Mouse (Mus musculus) midbrain, embryonic 14.5 days (tissue): ENCODE measurements at regions not wholly inside any gene's neighbourhood (a gene's known extent, or its start where the extent isn't known, plus 50 kb on each side); places are given as distances from the start of the nearest gene placed in this dataset.

ENCODE experiments used
- ATAC-seq: fragments of 200-750 bp; cut with Nextera tagmentation; 2 replicates; pipeline ENCODE4 v1.8.0; 2017; ENCODE audit warnings: moderate number of reproducible peaks, moderate library complexity; ENCODE audit not compliant: low FRiP score, low TSS enrichment
- DNase-seq: peaks from one replicate; pipeline ENCODE4 v3.0.0-alpha.2; 2015
- H3K27ac ChIP-seq: fragments of 300-500 bp; sonication (generic); replicated peaks from 2 replicates; pipeline ENCODE4 v1.5.1; 2014; ENCODE audit warnings: mild to moderate bottlenecking, low read depth, low read length, moderate library complexity
- H3K27me3 ChIP-seq: fragments of 300-500 bp; sonication (generic); 2 replicates; pipeline ENCODE4 v1.6.1; 2014; ENCODE audit warnings: low read length, control low read depth, mixed read lengths; ENCODE audit not compliant: control insufficient read depth, insufficient read depth
- H3K36me3 ChIP-seq: fragments of 300-500 bp; sonication (generic); 2 replicates; pipeline ENCODE4 v1.6.1; 2014; ENCODE audit warnings: low read length, control low read depth; ENCODE audit not compliant: control insufficient read depth, insufficient read depth
- H3K4me1 ChIP-seq: fragments of 300-500 bp; sonication (generic); 2 replicates; pipeline ENCODE4 v1.6.1; 2014; ENCODE audit warnings: mild to moderate bottlenecking, antibody characterized with exemption, low read length, control low read depth; ENCODE audit not compliant: control insufficient read depth, insufficient read depth
- H3K4me2 ChIP-seq: fragments of 300-500 bp; sonication (generic); 2 replicates; pipeline ENCODE4 v1.6.1; 2014; ENCODE audit warnings: mild to moderate bottlenecking, low read length, moderate library complexity
- H3K4me3 ChIP-seq: fragments of 300-500 bp; sonication (generic); replicated peaks from 2 replicates; pipeline ENCODE4 v1.5.1; 2014; ENCODE audit warnings: low read depth, low read length
- H3K9ac ChIP-seq: fragments of 300-500 bp; sonication (generic); replicated peaks from 2 replicates; pipeline ENCODE4 v1.6.1; 2014; ENCODE audit warnings: mild to moderate bottlenecking, low read length, moderate library complexity
- H3K9me3 ChIP-seq: fragments of 300-500 bp; sonication (generic); 2 replicates; pipeline ENCODE4 v1.6.1; 2016; ENCODE audit warnings: low read length, control low read depth, mixed read lengths; ENCODE audit not compliant: control insufficient read depth
- WGBS: fragments of 180-500 bp; shearing (Covaris S2); extraction: QIAGEN DNeasy Blood & Tissue Kit; methylation state at CpG from one replicate; pipeline ENCODE4 v1.1.7; 2014; 5-methylcytosine and 5-hydroxymethylcytosine counted together

GRCm38 (mm10) chr17:94424811-94425210 is 325.0 kb downstream of the Mettl4 start:
- no peaks in the 10 kb centered on the region for H3K9me3 ChIP-seq
- no peaks in the 10 kb centered on the region for H3K4me1 ChIP-seq
- ATAC-seq (no peak), DNase-seq (peak; percentile 4)
- no peak overlapping the region for H3K9ac ChIP-seq
- WGBS = 66% methylated on average over 2 of the region's 2 CpGs
- H3K27me3 ChIP-seq = no peaks in the 10 kb centered on the region
- no peak overlapping the region for H3K4me3 ChIP-seq
- H3K27ac ChIP-seq = no peak overlapping the region
- H3K36me3 ChIP-seq = no peaks in the 10 kb centered on the region
- no peak overlapping the region for H3K4me2 ChIP-seq

- H3K27ac ChIP-seq = no peak overlapping the region
- H3K4me1 ChIP-seq = no peaks in the 10 kb centered on the region
- no peaks in the 10 kb centered on the region for H3K9me3 ChIP-seq
- no peak overlapping the region for H3K9ac ChIP-seq
- no peak overlapping the region for H3K4me3 ChIP-seq
- 56% methylated on average over 2 of the region's 2 CpGs for WGBS
- ATAC-seq (no peak), DNase-seq (peak; percentile 2)
- no peak overlapping the region for H3K4me2 ChIP-seq
- H3K36me3 ChIP-seq = no peaks in the 10 kb centered on the region
- H3K27me3 ChIP-seq = no peaks in the 10 kb centered on the region
These were observed 366.8 kb downstream of the Mettl4 start for GRCm38 (mm10) chr17:94382993-94383392.

- peak; percentile 21; the same call in 1 of the 2 replicates for ATAC-seq
These were observed 414.1 kb downstream of the Mettl4 start for GRCm38 (mm10) chr17:94335688-94336087.

GRCm38 (mm10) chr17:94326179-94326578 is 423.6 kb downstream of the Mettl4 start:
- H3K27ac ChIP-seq = no peak overlapping the region
- DNase-seq (no peak), ATAC-seq (no peak)
- no peaks in the 10 kb centered on the region for H3K9me3 ChIP-seq
- no peaks in the 10 kb centered on the region for H3K27me3 ChIP-seq
- WGBS = 62% methylated on average over 2 of the region's 2 CpGs
- H3K4me3 ChIP-seq = no peak overlapping the region
- H3K4me2 ChIP-seq = no peak overlapping the region
- H3K4me1 ChIP-seq = no peaks in the 10 kb centered on the region
- no peak overlapping the region for H3K9ac ChIP-seq
- H3K36me3 ChIP-seq = no peaks in the 10 kb centered on the region

More at GRCm38 (mm10) chr17:94335688-94336087, 414.1 kb downstream of the Mettl4 start:
- DNase-seq = no peak
- no peaks in the 10 kb centered on the region for H3K9me3 ChIP-seq
- no peaks in the 10 kb centered on the region for H3K27me3 ChIP-seq
- WGBS = 71% methylated on average over 2 of the region's 2 CpGs
- H3K4me2 ChIP-seq = no peak overlapping the region
- H3K4me1 ChIP-seq = no peaks in the 10 kb centered on the region
- H3K4me3 ChIP-seq = no peak overlapping the region
- H3K36me3 ChIP-seq = no peaks in the 10 kb centered on the region
- no peak overlapping the region for H3K9ac ChIP-seq
- no peak overlapping the region for H3K27ac ChIP-seq

GRCm38 (mm10) chr17:94291221-94291620 is 458.6 kb downstream of the Mettl4 start:
- no peaks in the 10 kb centered on the region for H3K9me3 ChIP-seq
- no peaks in the 10 kb centered on the region for H3K4me1 ChIP-seq
- DNase-seq (no peak), ATAC-seq (no peak)
- no peak overlapping the region for H3K4me3 ChIP-seq
- no peaks in the 10 kb centered on the region for H3K27me3 ChIP-seq
- H3K4me2 ChIP-seq = no peak overlapping the region
- no peak overlapping the region for H3K27ac ChIP-seq
- 91% methylated on average over 3 of the region's 3 CpGs for WGBS
- no peaks in the 10 kb centered on the region for H3K36me3 ChIP-seq
- no peak overlapping the region for H3K9ac ChIP-seq

GRCm38 (mm10) chr17:94287612-94288159 is 462.1 kb downstream of the Mettl4 start:
- Histone ChIP-seq H3K9ac (no peak overlapping the region), H3K36me3 (no peaks in the 10 kb centered on the region), H3K4me2 (no peak overlapping the region), H3K4me1 (no peaks in the 10 kb centered on the region), H3K9me3 (no peaks in the 10 kb centered on the region), H3K27me3 (no peaks in the 10 kb centered on the region), H3K4me3 (no peak overlapping the region), H3K27ac (no peak overlapping the region)
- ATAC-seq = no peak
- peak; percentile 4 for DNase-seq
- 58% methylated on average over 3 of the region's 3 CpGs for WGBS

GRCm38 (mm10) chr17:94276851-94277250 is 473.0 kb downstream of the Mettl4 start:
- no peak for DNase-seq
- H3K4me2 ChIP-seq = no peak overlapping the region
- no peak overlapping the region for H3K9ac ChIP-seq
- no peak overlapping the region for H3K4me3 ChIP-seq
- H3K27ac ChIP-seq = no peak overlapping the region
- H3K9me3 ChIP-seq = no peaks in the 10 kb centered on the region
- H3K36me3 ChIP-seq = no peaks in the 10 kb centered on the region
- ATAC-seq = no peak
- H3K4me1 ChIP-seq = no peaks in the 10 kb centered on the region
- no peaks in the 10 kb centered on the region for H3K27me3 ChIP-seq

GRCm38 (mm10) chr17:94269756-94270155 is 480.1 kb downstream of the Mettl4 start:
- DNase-seq = no peak
- Histone ChIP-seq H3K9ac (no peak overlapping the region), H3K27me3 (no peaks in the 10 kb centered on the region), H3K4me2 (no peak overlapping the region), H3K27ac (no peak overlapping the region), H3K9me3 (no peaks in the 10 kb centered on the region), H3K36me3 (no peaks in the 10 kb centered on the region), H3K4me1 (no peaks in the 10 kb centered on the region), H3K4me3 (no peak overlapping the region)
- ATAC-seq = no peak

GRCm38 (mm10) chr17:94255666-94256065 is 494.2 kb downstream of the Mettl4 start:
- Histone ChIP-seq H3K27ac (no peak overlapping the region), H3K4me2 (no peak overlapping the region), H3K9me3 (no peaks in the 10 kb centered on the region), H3K4me3 (no peak overlapping the region), H3K27me3 (no peaks in the 10 kb centered on the region), H3K36me3 (no peaks in the 10 kb centered on the region), H3K9ac (no peak overlapping the region), H3K4me1 (no peaks in the 10 kb centered on the region)
- no peak for DNase-seq
- no peak for ATAC-seq
